ENCODE assay signal across 10 mouse cellular contexts in the genomic region with DNA sequence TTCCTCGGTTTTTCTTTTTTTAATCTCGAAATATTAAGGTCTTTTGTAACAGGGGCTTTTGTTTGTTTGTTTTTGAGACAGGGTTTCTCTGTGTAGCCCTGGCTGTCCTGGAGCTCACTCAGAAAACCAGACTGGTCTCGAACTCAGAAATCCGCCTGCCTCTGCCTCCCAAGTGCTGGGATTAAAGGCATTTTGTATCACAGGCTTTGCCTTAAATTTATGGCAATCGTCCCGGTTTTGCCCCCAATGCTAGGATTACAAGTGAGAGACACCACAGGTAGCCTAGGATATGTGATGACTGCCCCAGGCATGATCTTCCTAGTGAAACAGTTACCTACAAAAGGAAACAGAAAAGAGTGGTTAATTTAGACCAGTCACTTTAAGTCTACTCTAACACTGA. TPM values are rescaled to one million over a fixed set of nuclear protein-coding genes. Genes with fewer than 3 reads are reported as not detected.
DNase-seq lines count a peak whose midpoint lies in the region; ATAC-seq and TF ChIP-seq lines count a peak whose summit lies in the region.
"Had no signal": no experiment of that assay in that cellular context is flagged by ENCODE, and none has a peak within 500 bp of the region (broad histone marks: within the 10 kb centered on the region; RNA-seq: fewer than 3 reads in every experiment).

No protein-coding gene starts in this region.

- H3K36me3 ChIP-seq in E14TG2a.4 (ENCODE audit: insufficient read depth, low read length): no peaks in the 10 kb centered on the region
- H3K36me3 ChIP-seq in forebrain, embryonic 15.5 days: no peaks in the 10 kb centered on the region
- no peaks in the 10 kb centered on the region for H3K36me3 ChIP-seq in liver, embryonic 16.5 days (ENCODE audit: control insufficient read depth, insufficient read depth)

- no peak for ATAC-seq in forebrain, embryonic 15.5 days (replicated peaks)
- no peak for ATAC-seq in liver, embryonic 16.5 days (ENCODE audit: low read depth)
- no peak for ATAC-seq in frontal cortex, adult (ENCODE audit: low TSS enrichment)
- ATAC-seq in megakaryocyte-erythroid progenitor cell, adult 5-6 weeks (replicated peaks; ENCODE audit: low FRiP score, low TSS enrichment, poor library complexity, severe bottlenecking): no peak

- H3K9me3 ChIP-seq in E14TG2a.4 (ENCODE audit: low read length): no peaks in the 10 kb centered on the region
- H3K9me3 ChIP-seq in forebrain, embryonic 15.5 days: no peaks in the 10 kb centered on the region
- H3K9me3 ChIP-seq in liver, embryonic 16.5 days (replicated peaks; ENCODE audit: control insufficient read depth, low read length): no peaks in the 10 kb centered on the region

- no peak overlapping the region for H3K27ac ChIP-seq in gastrocnemius, adult 2 months
- 0 out of 2 replicates have a peak overlapping the region, but pooled peaks have one; percentile 81 for H3K27ac ChIP-seq in forebrain, embryonic 15.5 days (replicated peaks)
- H3K27ac ChIP-seq in liver, embryonic 16.5 days (ENCODE audit: low read length): no peak overlapping the region

- TF ChIP-seq CTCF in gastrocnemius, adult 2 months (IDR thresholded peaks at IDR 0.05): no peak
- no peak for TF ChIP-seq CTCF in E14TG2a.4 (conservative IDR thresholded peaks at IDR 0.05; ENCODE audit: low read length)

- intact Hi-C loops in gastrocnemius, adult 2 months (cut with DNase I): no loop called here

- peak overlapping the region; percentile 50 for H3K4me2 ChIP-seq in forebrain, embryonic 15.5 days (replicated peaks)
- H3K4me2 ChIP-seq in liver, embryonic 16.5 days (ENCODE audit: low read depth, low read length): peak overlapping the region; percentile 61; the same call in 1 of the 2 replicates

- 17% methylated on average over 6 of the region's 6 CpGs for WGBS in forebrain, embryonic 15.5 days
- 7% methylated on average over 6 of the region's 6 CpGs for WGBS in liver, embryonic 16.5 days (ENCODE audit: insufficient replicate concordance)

- H3K27me3 ChIP-seq in E14TG2a.4 (ENCODE audit: insufficient read depth, low read length): peaks cover 32% of the 10 kb centered on the region
- H3K27me3 ChIP-seq in forebrain, embryonic 15.5 days: peaks cover 14% of the 10 kb centered on the region; the same call in 1 of the 2 replicates
- H3K27me3 ChIP-seq in liver, embryonic 16.5 days (ENCODE audit: control insufficient read depth, insufficient read depth, low read depth, low read length): no peaks in the 10 kb centered on the region; the same call in none of the 2 replicates

- H3K4me3 ChIP-seq in gastrocnemius, adult 2 months: peak overlapping the region; percentile 69
- H3K4me3 ChIP-seq in E14TG2a.4 (replicated peaks; ENCODE audit: low read length): peak overlapping the region; percentile 83
- peak overlapping the region; percentile 56 for H3K4me3 ChIP-seq in forebrain, embryonic 15.5 days
- no peak overlapping the region for H3K4me3 ChIP-seq in liver, embryonic 16.5 days (ENCODE audit: low read depth, low read length)

- no peak for DNase-seq in gastrocnemius, adult 2 months
- no peak for DNase-seq in gastrocnemius, postnatal 25 days
- no peak for DNase-seq in right cerebral cortex, postnatal 25 days

- H3K9ac ChIP-seq in forebrain, embryonic 15.5 days (replicated peaks): peak overlapping the region; percentile 62
- no peak overlapping the region for H3K9ac ChIP-seq in liver, embryonic 16.5 days (ENCODE audit: low read depth, low read length)

- peaks cover 66% of the 10 kb centered on the region for H3K4me1 ChIP-seq in E14TG2a.4 (replicated peaks; ENCODE audit: low read depth, low read length)
- peaks cover 12% of the 10 kb centered on the region; the same call in 1 of the 2 replicates for H3K4me1 ChIP-seq in forebrain, embryonic 15.5 days
- H3K4me1 ChIP-seq in liver, embryonic 16.5 days (ENCODE audit: control insufficient read depth, low read depth, low read length): no peaks in the 10 kb centered on the region

RNA-seq across cellular contexts. Expression of gene Gpx5, which starts 34.0 kb away (rescaled TPM):
- total RNA-seq in gastrocnemius, adult 2 months (2021): not detected
- not detected for total RNA-seq in gastrocnemius, postnatal 25 days (2021)
- not detected in 2 replicates for polyA plus RNA-seq in forebrain, embryonic 15.5 days (2015; fragmentation: Nextera tagmentation; extraction: Ambion mirVana)
- not detected in 2 replicates for polyA plus RNA-seq in liver, embryonic 16.5 days (2015; fragmentation: Nextera tagmentation; extraction: Ambion mirVana)
- total RNA-seq in megakaryocyte-erythroid progenitor cell, adult 5-6 weeks (2014; fragmentation: Nextera tagmentation): not detected in 2 replicates
- total RNA-seq in megakaryocyte-erythroid progenitor cell, adult 5-6 weeks (2017): not detected in 2 replicates
- total RNA-seq: left cerebral cortex, adult 18-20 months had no signal
- polyA plus RNA-seq: small intestine, adult 2 months had no signal

RNA-seq across cellular contexts. Expression of gene Gpx6, which starts 53.4 kb away (rescaled TPM):
- not detected for total RNA-seq in gastrocnemius, adult 2 months (2021)
- not detected for total RNA-seq in gastrocnemius, postnatal 25 days (2021)
- polyA plus RNA-seq in forebrain, embryonic 15.5 days (2015; fragmentation: Nextera tagmentation; extraction: Ambion mirVana): not detected in 2 replicates
- polyA plus RNA-seq in liver, embryonic 16.5 days (2015; fragmentation: Nextera tagmentation; extraction: Ambion mirVana): not detected in 2 replicates
- total RNA-seq in megakaryocyte-erythroid progenitor cell, adult 5-6 weeks (2014; fragmentation: Nextera tagmentation): not detected in 2 replicates
- not detected in 2 replicates for total RNA-seq in megakaryocyte-erythroid progenitor cell, adult 5-6 weeks (2017)
- polyA plus RNA-seq: small intestine, adult 2 months had no signal
